Mouse (Mus musculus) spleen, postnatal 0 days (tissue): Measurements from ENCODE around the gene Ube2l6. TPM values are rescaled to one million over a fixed set of nuclear protein-coding genes. Genes with fewer than 3 reads are reported as not detected.

Source experiments
- polyA plus RNA-seq: library from polyadenylated mRNA; unstranded; fragments of >200 nt; fragmentation: Nextera tagmentation; extraction: Ambion mirVana; gene quantifications from 2 replicates; pipeline ENCODE4 v1.2.1, GENCODE M21; 2015

Gene Ube2l6
- polyA plus RNA-seq = 407 and 411 TPM in 2 replicates

DNA sequence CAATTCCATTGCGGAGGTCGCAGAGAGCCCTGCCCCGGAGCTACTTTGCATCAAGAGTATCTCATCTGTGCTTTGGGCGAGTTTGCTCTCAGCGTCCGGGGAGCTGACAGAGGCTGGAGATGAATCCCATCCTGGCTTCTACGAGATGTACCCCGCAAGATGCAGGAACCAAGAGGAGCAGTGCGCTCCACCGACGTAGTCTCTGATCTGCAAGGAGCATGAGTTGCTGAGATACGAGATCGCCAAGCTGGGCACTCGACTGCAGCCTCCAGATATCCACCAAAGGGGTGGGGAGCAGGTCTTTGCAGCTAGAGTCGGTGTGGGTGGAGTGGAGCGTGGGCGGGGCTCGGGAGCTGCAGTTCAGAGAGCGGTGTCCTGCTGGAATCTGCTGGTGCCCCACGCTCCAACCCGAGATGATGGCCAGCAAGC lies at the start of gene Ube2l6:
Gene Ube2l6 (plus strand): TSS at position 336 of the 429 bp plus-strand sequence.

DNA sequence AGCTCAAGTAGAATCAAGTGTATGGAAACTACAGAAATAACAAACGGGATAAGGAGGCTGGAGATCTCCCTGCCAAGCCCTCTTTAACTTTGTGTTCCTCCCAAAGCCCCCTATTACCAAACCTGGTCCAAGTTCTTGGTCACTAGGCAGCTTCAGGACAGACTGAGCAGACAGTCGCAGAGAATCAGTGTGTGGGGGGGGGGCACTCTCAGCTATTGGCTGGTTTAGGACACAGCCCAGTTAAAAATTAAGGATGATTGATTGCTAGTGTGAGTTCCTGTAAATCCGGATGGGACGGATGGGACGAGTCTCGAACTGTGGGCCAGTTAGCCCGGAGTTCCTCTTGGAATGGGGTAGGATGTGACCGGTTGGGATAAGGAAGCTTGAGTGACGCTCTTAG lies 23.4 kb upstream of the Ube2l6 start, which contains the start of gene Serping1:
Gene Serping1 (minus strand): TSS at position 204 of the 400 bp plus-strand sequence.

GRCm38 (mm10) chr2:84822552-84822951 lies 23.9 kb downstream of the Ube2l6 start, which contains the start of gene Smtnl1:
Smtnl1 (minus strand) TSS chr2:84822652.

DNA sequence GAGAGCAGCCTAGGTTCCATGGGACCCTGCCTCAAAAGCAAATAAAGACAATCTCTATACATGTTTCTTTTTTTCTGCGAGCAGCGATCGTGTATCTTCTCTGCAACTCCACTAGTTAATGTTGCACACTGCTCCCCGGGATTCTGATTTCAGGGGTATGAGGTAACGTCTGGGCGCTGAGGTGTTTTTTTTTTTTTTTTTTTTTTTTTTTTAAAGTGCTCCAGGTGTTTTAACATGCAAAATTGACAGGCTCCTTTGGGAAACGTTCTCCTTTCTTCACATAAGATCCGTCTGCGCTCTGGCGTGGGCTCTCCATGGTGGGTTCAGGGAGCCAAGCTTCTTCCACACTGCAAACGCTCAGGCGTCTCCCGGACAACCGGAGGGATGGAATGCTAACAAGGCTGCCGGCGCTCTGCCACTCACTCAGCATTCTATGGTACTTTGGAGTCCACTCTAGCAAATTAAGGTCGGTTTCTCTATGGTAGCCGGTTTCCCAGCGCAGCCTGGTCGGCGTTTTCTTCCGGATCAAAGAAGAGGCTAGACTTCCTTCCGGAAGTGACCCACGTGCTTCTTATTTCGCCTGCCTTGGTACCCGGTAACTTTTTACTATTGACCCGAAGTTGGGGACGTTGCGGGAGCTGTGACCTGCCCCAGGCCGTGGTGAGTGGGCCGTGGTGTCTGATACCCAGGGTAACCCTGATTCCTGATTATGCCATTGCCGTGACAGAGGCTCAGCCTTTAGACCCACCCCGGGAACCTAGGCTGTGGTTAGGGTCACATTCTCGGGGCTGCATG lies 28.1 kb downstream of the Ube2l6 start, which contains the start of gene Timm10:
Gene Timm10 (plus strand): TSS at position 510 of the 795 bp plus-strand sequence.

GRCm38 (mm10) chr2:84838593-84838949 lies 39.9 kb downstream of the Ube2l6 start, which contains the start of gene Slc43a1:
Slc43a1 (plus strand) TSS chr2:84838850.

Other genes starting within 250 kb of the Ube2l6 start
- gene Ctnnd1, start 148.1 kb upstream of the Ube2l6 start, polyA plus RNA-seq = 9.4 and 12.7 TPM in 2 replicates
- gene Btbd18, start 139.7 kb upstream of the Ube2l6 start, polyA plus RNA-seq = 0.04 and 0.06 TPM in 2 replicates
- 167 and 177 TPM in 2 replicates for gene Selenoh, start 128.1 kb upstream of the Ube2l6 start, polyA plus RNA-seq
- not detected in 2 replicates for gene Gm28635, start 120.8 kb upstream of the Ube2l6 start, polyA plus RNA-seq
- gene Med19, start 120.4 kb upstream of the Ube2l6 start, polyA plus RNA-seq = 20.1 and 22.6 TPM in 2 replicates
- 47.0 and 48.6 TPM in 2 replicates for gene Tmx2, start 119.7 kb upstream of the Ube2l6 start, polyA plus RNA-seq
- gene Zdhhc5, start 83.6 kb upstream of the Ube2l6 start, polyA plus RNA-seq = 14.4 and 16.0 TPM in 2 replicates
- 44.8 and 53.2 TPM in 2 replicates for gene Clp1, start 71.5 kb upstream of the Ube2l6 start, polyA plus RNA-seq
- gene Ypel4, start 64.8 kb upstream of the Ube2l6 start, polyA plus RNA-seq = 43.9 and 44.8 TPM in 2 replicates
- 3.4 and 3.5 TPM in 2 replicates for gene Gm19426, start 55.2 kb upstream of the Ube2l6 start, polyA plus RNA-seq
- 57.2 and 70.1 TPM in 2 replicates for gene Serping1, start 23.4 kb upstream of the Ube2l6 start, polyA plus RNA-seq
- 0.11 and 0.15 TPM in 2 replicates for gene Smtnl1, start 23.8 kb downstream of the Ube2l6 start, polyA plus RNA-seq
- 48.2 and 52.4 TPM in 2 replicates for gene Timm10, start 28.2 kb downstream of the Ube2l6 start, polyA plus RNA-seq
- 117 and 135 TPM in 2 replicates for gene Slc43a1, start 40.0 kb downstream of the Ube2l6 start, polyA plus RNA-seq
- 0.16 and 0.49 TPM in 2 replicates for gene Rtn4rl2, start 87.9 kb downstream of the Ube2l6 start, polyA plus RNA-seq
- 107 and 119 TPM in 2 replicates for gene Slc43a3, start 137.8 kb downstream of the Ube2l6 start, polyA plus RNA-seq
- gene Prg2, start 181.6 kb downstream of the Ube2l6 start, polyA plus RNA-seq = 9.3 and 11.5 TPM in 2 replicates
- 1.6 and 3.1 TPM in 2 replicates for gene Prg3, start 189.4 kb downstream of the Ube2l6 start, polyA plus RNA-seq
- 167 and 180 TPM in 2 replicates for gene Ssrp1, start 238.4 kb downstream of the Ube2l6 start, polyA plus RNA-seq
- 0.32 and 0.45 TPM in 2 replicates for gene P2rx3, start 238.6 kb downstream of the Ube2l6 start, polyA plus RNA-seq
- 6.3 and 8.5 TPM in 2 replicates for gene Tnks1bp1, start 249.2 kb downstream of the Ube2l6 start, polyA plus RNA-seq